Mouse (Mus musculus) hindbrain, embryonic 13.5 days (tissue): Measurements from ENCODE around the gene Gm49630. TPM values are rescaled to one million over a fixed set of nuclear protein-coding genes. Genes with fewer than 3 reads are reported as not detected.
"Not testable (repeated sequence)": the region's sequence is repeated elsewhere in the genome, so short reads cannot be mapped to it uniquely, and the experiment has no call there.

Experiments used
- ATAC-seq: fragments of 200-750 bp; cut with Nextera tagmentation; 2 replicates; pipeline ENCODE4 v1.8.0; 2017; ENCODE audit warnings: moderate TSS enrichment; ENCODE audit not compliant: low FRiP score
- H3K27ac ChIP-seq: fragments of 300-500 bp; sonication (generic); 2 replicates; pipeline ENCODE4 v1.5.1; 2015; ENCODE audit warnings: inconsistent platforms, mild to moderate bottlenecking, moderate library complexity
- H3K27me3 ChIP-seq: fragments of 300-500 bp; sonication (generic); 2 replicates; pipeline ENCODE4 v1.6.1; 2015; ENCODE audit warnings: mild to moderate bottlenecking, inconsistent platforms
- H3K36me3 ChIP-seq: fragments of 300-500 bp; sonication (generic); 2 replicates; pipeline ENCODE4 v1.6.1; 2015; ENCODE audit warnings: mild to moderate bottlenecking, inconsistent platforms
- H3K4me1 ChIP-seq: fragments of 300-500 bp; sonication (generic); replicated peaks from 2 replicates; pipeline ENCODE4 v1.6.1; 2015; ENCODE audit warnings: inconsistent platforms
- H3K4me2 ChIP-seq: fragments of 300-500 bp; sonication (generic); 2 replicates; pipeline ENCODE4 v1.6.1; 2015; ENCODE audit warnings: inconsistent platforms, mild to moderate bottlenecking, moderate library complexity
- H3K4me3 ChIP-seq: fragments of 300-500 bp; sonication (generic); 2 replicates; pipeline ENCODE4 v1.5.1; 2015; ENCODE audit warnings: mild to moderate bottlenecking, inconsistent platforms
- H3K9ac ChIP-seq: fragments of 300-500 bp; sonication (generic); 2 replicates; pipeline ENCODE4 v1.6.1; 2015; ENCODE audit warnings: mild to moderate bottlenecking, inconsistent platforms
- H3K9me3 ChIP-seq: fragments of 300-500 bp; sonication (generic); 2 replicates; pipeline ENCODE4 v1.6.1; 2016; ENCODE audit warnings: inconsistent platforms
- WGBS: fragments of 180-500 bp; shearing (Covaris S2); methylation state at CpG from one replicate; pipeline ENCODE4 v1.1.7; 2015; 5-methylcytosine and 5-hydroxymethylcytosine counted together
- polyA plus RNA-seq: library from polyadenylated mRNA; unstranded; fragments of >200 nt; fragmentation: Nextera tagmentation; extraction: Ambion mirVana; gene quantifications from 2 replicates; pipeline ENCODE4 v1.2.1, GENCODE M21; 2015

Gm49630 gene
- polyA plus RNA-seq, 1 experiment from 2014 or later, result not detected

DNA sequence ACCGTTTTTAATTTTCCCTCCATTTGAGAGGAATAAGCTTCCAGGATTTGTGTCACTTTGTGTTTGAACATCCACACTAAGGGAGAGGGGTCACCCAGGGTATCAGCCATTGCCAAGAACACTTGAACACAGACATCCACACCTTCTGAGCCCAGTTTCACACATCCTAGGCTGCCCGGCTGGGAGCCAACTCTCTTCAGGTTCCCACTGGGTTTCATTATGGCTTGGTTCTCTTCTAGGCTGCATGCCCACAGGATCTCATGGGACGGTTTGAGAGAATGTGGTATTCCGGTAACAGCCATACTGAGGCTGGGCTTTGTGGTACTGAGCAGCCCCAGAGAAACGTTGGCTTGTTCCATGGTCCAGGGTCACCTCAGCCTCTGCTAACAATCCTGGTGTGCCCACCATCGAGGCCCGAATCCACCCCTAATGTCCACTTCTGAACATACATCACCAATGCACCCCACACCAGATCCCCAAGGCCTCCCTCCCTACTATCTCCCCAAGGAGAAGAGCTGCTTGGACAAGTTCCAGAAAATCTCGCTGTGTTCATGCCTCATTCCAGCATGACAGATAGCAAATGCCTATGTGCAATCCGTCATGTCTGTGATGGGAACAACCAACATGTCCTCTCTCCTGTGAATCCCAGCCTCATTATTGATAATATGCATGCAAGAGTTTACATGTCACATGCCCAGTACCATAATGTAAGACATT, 10.9 kb downstream of the Gm49630 start:
- 88% methylated on average over 9 of the region's 9 CpGs for WGBS
- not testable (repeated sequence) for ATAC-seq, H3K4me2 ChIP-seq, H3K36me3 ChIP-seq, H3K4me3 ChIP-seq, H3K4me1 ChIP-seq, H3K27me3 ChIP-seq, H3K27ac ChIP-seq, H3K9me3 ChIP-seq, H3K9ac ChIP-seq

DNA sequence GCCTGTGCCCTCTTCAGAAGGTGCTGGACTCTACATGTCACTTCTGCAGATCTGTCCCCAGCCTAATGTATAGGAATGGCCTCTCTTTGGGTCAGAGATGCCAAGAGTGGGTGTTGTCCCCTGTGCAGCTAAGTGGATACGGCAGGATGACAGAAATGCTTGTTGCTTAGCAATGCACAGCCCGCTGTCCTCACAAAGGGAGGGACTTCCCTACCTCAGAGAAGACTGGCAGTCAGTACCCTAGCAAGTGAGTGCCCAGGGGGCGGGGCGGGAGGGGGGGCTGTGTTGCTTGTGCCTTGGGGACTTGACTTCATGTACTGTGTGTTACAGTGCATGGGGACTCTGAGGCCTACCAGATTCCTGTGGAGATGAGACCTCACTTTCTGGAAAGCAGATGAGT, 12.0 kb downstream of the Gm49630 start:
- not testable (repeated sequence) for H3K4me3 ChIP-seq, H3K4me2 ChIP-seq, H3K9me3 ChIP-seq, H3K27me3 ChIP-seq, H3K4me1 ChIP-seq, ATAC-seq, H3K9ac ChIP-seq, H3K27ac ChIP-seq, H3K36me3 ChIP-seq
- 60% methylated on average over 4 of the region's 4 CpGs for WGBS

DNA sequence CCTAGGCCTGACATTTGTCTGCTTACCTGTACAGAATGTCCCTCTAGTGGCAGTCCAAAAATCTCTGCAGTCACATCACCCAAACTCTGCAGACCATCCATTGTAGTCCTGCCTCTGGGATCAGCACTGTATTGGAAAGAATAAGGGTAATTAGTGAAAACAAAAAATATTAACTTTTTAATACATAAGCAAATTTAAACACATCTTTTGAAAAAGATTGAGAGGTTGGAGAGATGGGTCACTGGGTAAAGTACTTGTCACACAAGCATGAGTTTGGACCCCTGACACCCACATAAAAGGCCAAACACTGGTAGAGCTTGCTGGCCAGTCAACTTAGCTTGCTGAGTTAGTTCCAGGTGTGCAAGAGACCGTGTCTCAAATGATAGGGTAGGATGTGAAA, 19.2 kb downstream of the Gm49630 start, which contains the start of gene Ttll2:
TSS of gene Ttll2 (minus strand) at position 101 of the 400 bp plus-strand sequence.
- H3K4me3 ChIP-seq, H3K4me1 ChIP-seq, ATAC-seq, H3K4me2 ChIP-seq, H3K27ac ChIP-seq, H3K36me3 ChIP-seq, H3K9ac ChIP-seq, H3K27me3 ChIP-seq, H3K9me3 ChIP-seq: not testable (repeated sequence)
- 94% methylated on average over 1 of the region's 1 CpGs for WGBS

DNA sequence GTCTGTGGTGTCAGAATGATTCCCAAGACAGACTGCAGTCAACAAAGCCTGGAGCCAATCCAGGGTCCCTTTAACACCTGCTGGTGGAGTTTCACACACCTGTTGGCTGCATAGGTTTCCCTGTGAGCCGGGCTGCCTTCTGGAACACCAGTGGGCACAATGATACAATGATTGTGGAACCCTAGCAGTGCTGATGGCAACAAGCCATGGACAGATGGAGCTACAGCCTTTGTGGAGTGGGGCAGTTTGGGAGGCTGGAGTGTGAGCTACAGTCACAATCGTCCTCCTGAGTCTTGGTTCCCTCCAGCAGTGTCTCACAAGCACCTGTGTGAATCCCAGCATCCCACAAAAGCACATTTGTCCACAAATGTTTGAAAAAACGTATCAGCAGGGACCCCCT, 23.0 kb downstream of the Gm49630 start:
- 68% methylated on average over 2 of the region's 3 CpGs for WGBS
- H3K27ac ChIP-seq, H3K4me3 ChIP-seq, H3K4me2 ChIP-seq, ATAC-seq, H3K9me3 ChIP-seq, H3K4me1 ChIP-seq, H3K27me3 ChIP-seq, H3K9ac ChIP-seq, H3K36me3 ChIP-seq: not testable (repeated sequence)

DNA sequence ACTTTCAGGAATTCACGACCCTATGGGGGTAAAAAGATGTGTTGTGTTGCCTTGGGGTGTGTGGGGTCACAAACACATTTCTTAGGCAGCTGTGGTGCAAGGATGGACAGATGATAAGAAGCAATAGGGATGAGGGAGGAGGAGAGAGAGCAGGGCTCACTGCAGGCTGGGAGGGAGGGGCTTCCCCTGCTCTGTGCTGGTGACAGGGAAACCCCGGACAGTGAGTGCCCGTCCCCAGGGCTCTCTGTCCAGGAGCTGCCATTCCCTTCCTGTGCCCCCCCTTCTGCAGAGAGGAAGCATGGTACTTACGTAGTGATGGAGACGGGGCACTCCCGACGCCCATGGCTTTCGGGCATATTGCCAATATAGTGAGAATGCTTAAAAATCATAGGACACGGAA, 34.4 kb downstream of the Gm49630 start:
- H3K4me3 ChIP-seq, result not testable (repeated sequence)

DNA sequence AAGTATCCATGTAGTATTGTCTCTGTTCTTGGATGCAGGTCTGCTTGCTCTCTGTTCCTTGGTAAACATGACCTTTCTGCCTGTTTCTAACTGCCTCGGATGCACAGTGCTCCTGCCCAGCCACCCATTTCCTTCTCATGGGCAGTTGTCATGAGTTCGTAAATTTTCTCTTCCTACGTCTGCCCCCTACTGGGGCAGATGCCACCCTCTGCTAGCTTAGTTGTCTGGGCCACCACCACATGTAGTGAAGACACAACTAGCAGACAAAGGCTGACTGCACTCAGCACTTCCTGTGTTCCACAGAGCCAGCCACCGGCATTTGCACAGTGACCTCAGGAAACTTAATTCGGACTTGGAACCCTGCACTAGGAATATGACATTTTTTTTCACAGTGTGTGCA, 39.0 kb downstream of the Gm49630 start:
- H3K9ac ChIP-seq, H3K4me3 ChIP-seq, H3K27ac ChIP-seq, ATAC-seq, H3K4me2 ChIP-seq, H3K9me3 ChIP-seq, H3K36me3 ChIP-seq, H3K27me3 ChIP-seq, H3K4me1 ChIP-seq: not testable (repeated sequence)
- WGBS, result 85% methylated on average over 3 of the region's 5 CpGs

More for the DNA sequence above, 34.4 kb downstream of the Gm49630 start:
- WGBS, result 58% methylated on average over 9 of the region's 9 CpGs
- not testable (repeated sequence) for H3K4me2 ChIP-seq, H3K27ac ChIP-seq, H3K9me3 ChIP-seq, H3K27me3 ChIP-seq, H3K36me3 ChIP-seq, H3K9ac ChIP-seq, ATAC-seq, H3K4me1 ChIP-seq

DNA sequence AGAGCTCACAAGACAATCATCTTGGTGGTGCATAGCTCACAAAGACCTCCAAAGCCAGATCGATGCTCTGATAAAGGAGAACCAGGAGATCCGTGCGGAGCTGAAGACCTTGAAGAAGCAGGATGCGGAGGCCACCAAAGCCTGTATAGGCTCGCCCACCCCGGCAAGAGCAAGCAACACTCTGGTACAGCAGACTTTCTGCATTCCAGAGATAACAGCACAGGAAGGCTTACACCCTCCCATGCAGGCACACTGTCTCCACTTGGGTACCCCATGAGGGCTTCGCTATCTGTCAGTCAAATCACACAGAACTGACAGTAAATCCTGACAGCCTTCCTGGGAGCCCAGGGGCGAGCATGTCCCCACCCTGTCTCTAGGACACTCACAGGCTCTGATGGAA, 45.4 kb downstream of the Gm49630 start:
- not testable (repeated sequence) for H3K4me3 ChIP-seq, H3K27me3 ChIP-seq, H3K36me3 ChIP-seq, H3K4me2 ChIP-seq, H3K27ac ChIP-seq, H3K4me1 ChIP-seq, ATAC-seq, H3K9me3 ChIP-seq, H3K9ac ChIP-seq
- 91% methylated on average over 8 of the region's 8 CpGs for WGBS

DNA sequence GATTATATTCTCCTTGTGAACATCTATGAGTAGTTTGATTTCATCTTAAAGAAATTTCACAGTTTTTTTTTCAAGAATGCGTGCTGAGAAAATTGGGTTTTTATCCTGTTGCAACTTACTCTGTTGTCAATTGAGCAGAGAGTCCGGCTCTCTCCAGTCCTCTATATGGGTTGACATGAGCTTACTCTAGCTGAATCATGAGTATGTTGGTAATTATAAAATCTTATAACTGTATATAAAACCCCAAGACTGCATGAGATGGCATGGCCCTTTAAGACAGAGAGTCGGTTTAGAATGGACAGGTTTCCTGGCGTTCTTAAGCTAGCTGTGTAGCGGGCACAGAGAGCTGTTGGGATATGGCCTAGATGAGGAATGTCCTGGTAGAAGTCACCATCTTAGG, 47.4 kb downstream of the Gm49630 start, which contains the start of gene Tcp10a:
TSS of gene Tcp10a (plus strand) at position 301 of the 400 bp plus-strand sequence.
- not testable (repeated sequence) for H3K27ac ChIP-seq, H3K36me3 ChIP-seq, H3K27me3 ChIP-seq, H3K9me3 ChIP-seq, H3K4me1 ChIP-seq, H3K9ac ChIP-seq, H3K4me3 ChIP-seq, H3K4me2 ChIP-seq, ATAC-seq
- WGBS, result 94% methylated on average over 5 of the region's 5 CpGs

DNA sequence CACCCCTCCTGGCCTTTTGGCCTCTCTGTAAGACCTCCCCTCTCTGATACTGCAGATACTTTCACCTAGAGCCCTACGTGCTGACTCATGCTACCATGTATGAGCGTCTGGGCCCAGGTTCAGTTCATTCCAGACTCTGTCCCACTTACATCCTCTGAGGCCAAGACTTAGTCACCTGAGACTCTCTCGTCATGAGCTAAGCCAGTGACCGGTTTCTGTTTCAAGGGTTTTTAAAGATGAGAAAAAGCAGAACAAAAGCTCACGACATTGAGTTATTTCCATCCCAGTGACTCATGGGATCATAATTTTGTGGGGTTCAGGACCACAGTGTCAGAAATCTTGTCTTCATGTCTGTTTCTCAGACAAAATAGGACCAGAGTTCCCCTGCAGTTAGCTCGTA, 52.0 kb downstream of the Gm49630 start:
- not testable (repeated sequence) for H3K4me1 ChIP-seq, H3K4me3 ChIP-seq, H3K4me2 ChIP-seq, H3K9me3 ChIP-seq, H3K9ac ChIP-seq, H3K27ac ChIP-seq, H3K27me3 ChIP-seq, H3K36me3 ChIP-seq, ATAC-seq
- 91% methylated on average over 6 of the region's 6 CpGs for WGBS

DNA sequence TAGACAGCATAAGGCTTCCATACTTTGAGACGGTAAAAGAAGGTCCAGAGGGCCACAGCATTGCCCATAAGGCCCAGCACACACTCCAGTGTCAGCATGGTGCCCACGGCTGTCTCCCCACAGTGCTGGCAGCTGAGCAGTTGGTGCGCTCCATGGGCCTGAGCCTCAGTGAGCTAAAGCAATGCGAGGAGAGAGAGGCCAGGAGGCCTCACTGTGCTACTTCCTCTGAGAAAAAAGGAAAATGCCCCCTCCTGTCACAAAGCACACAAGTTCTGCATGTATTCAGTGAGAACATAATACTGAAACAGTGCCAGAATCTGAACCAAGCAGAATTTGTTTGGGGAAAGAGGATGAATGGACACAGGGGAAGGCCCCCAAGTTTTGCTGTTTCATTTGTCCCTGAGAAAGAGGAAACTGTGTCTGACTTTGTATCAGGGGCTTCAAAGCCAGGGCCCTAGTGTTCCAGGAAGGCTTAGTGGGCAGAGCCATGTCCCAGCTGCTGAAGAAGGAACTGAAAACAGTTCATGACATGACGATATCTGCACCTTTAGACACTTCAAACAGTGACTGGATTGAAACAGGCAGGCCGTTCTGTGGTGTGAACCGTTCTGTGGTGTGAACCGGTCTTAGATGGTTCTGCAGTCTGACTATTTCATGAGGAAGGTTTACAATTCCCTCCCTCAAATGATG, 55.9 kb downstream of the Gm49630 start:
- not testable (repeated sequence) for H3K4me2 ChIP-seq, H3K36me3 ChIP-seq, H3K4me1 ChIP-seq, H3K9me3 ChIP-seq, H3K27me3 ChIP-seq, H3K27ac ChIP-seq, H3K4me3 ChIP-seq, H3K9ac ChIP-seq, ATAC-seq
- WGBS, result 79% methylated on average over 7 of the region's 8 CpGs

DNA sequence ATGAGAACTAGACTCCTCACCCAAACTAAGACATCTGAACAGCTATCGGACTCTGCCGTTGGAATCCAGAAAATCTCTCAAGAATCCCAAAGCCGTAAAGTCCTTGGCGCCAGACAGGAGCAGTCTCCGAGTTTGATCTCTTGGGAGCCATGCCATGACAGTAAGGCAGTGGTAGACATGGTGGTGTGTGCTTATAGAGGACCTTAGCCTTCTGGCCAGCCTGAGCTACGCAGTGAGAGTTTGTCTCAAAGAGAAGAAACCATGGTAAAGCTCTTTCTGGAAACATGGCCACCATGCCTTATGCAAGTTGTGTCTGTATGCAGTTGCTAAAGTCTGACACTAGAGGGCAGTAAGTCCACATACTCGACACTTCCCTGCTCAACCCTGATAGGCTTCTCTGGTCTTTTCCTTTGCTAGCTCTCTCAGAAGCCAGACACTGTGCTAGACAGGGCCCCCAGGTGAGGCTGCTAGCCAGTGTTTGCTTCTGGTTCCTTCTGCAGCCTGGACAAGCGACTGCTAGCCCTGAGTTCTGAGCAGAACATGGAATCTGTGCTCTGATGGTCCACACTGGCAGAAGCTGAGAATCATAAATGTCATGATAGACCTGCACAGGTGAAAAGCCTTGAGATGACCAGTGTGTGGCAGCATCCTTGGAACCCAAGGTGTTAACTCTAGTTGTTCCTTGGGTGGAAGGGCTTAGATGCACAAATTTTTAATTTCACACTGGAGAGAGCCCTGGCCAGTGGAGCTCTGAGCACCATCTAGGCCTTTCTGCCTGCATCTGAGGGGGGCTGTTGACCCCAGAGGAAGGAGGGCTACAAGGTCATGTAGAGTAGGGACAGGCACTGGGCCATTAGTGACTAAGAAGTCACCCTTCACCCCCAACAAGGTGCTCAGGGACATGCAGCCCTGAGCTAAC, 65.2 kb downstream of the Gm49630 start:
- not testable (repeated sequence) for H3K27me3 ChIP-seq, H3K36me3 ChIP-seq, H3K27ac ChIP-seq, H3K9ac ChIP-seq, H3K9me3 ChIP-seq, H3K4me1 ChIP-seq, H3K4me3 ChIP-seq, H3K4me2 ChIP-seq
- peak; percentile 90 for ATAC-seq
- WGBS, result 62% methylated on average over 8 of the region's 8 CpGs
